Mouse (Mus musculus) duodenum, adult 2 months (tissue): ENCODE measurements around the gene Lrmp. TPM values are rescaled to one million over a fixed set of nuclear protein-coding genes. Genes with fewer than 3 reads are reported as not detected.

Source experiments
- polyA plus RNA-seq: library from polyadenylated mRNA; depleted of rRNA; stranded (reverse); fragments of >200 nt; gene quantifications from 2 replicates; pipeline ENCODE4 v1.2.3, GENCODE M21; 2012; ENCODE audit warnings: low replicate concordance; rRNA removed

Lrmp gene
- 10.9 and 12.6 TPM in 2 replicates for polyA plus RNA-seq

DNA sequence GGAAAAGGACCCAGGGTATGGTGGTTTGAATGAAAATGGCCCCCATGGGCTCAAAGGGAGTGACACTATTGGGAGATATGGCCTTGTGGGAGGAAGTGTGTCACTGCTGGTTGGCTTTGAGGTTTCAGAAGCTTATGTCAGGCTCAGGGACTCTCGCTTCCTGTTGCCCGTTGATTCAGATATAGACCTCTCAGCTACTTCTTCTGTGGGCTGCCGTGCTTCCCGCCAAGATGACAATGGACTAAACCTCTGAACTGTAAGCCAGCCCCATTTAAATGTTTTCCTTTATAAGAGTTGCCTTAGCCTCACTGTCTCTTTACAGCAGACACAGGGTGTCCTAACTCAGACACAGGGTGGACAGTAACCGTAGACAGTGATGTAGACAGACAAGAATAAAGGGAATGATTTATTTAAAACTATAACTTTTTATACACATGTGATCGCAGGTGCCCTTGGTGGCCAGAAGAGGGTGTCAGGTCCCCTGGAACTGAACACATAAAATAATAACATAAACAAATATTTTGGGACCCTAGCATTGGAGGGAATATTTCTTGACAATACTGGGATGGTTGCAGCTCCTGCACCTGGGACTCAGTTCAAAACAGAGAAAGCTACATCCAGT lies at the start of gene Lrmp:
Gene Lrmp (plus strand): TSS at position 178 of the 622 bp plus-strand sequence.

DNA sequence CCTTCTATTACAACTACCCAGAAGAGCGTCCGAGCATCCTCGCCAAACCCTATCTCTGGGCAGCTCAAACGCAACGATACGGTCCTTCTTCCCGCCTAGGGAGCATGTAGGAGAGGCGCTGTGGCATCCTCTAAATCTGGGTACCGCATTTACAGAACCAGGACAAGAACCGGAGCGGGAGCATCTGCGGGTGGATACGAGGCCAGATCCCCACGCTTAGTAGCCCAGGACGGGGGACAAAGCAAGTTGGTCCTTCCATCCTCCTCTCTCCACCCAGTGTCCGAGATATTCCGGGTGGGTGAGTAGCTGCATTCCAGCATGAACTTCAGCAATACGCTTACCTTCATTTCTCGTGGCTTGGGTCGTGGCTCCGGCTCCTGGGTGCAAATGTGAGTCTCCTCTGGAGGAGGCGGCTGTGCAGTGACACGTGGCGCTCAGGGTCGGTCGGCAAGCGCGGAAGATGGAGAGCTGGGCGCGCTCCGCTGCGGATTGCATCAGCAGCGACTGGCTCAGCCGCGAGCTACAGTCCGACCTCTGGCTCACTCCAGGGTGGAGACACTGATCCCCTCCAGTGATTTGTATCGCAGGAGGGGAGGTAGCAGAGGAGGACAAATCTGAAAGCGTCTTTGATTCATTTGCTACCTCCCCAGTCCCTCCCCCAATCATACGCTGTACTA lies 39.8 kb upstream of the Lrmp start, which contains the start of gene Bcat1:
Gene Bcat1 (minus strand): TSS at position 637 of the 677 bp plus-strand sequence.

GRCm38 (mm10) chr6:145210816-145211338 lies 95.4 kb downstream of the Lrmp start, which contains the start of the genes Casc1 and Etfrf1:
Casc1 (minus strand) TSS chr6:145211005.
Etfrf1 (plus strand) TSS chr6:145211134.

Other genes starting within 250 kb of the Lrmp start
- 0.23 and 0.28 TPM in 2 replicates for gene Bcat1, start 39.5 kb upstream of the Lrmp start, polyA plus RNA-seq
- gene Casc1, start 95.4 kb downstream of the Lrmp start, polyA plus RNA-seq, result 0.08 and 0.12 TPM in 2 replicates
- gene Etfrf1, start 95.5 kb downstream of the Lrmp start, polyA plus RNA-seq, result 1.2 and 3.0 TPM in 2 replicates
- 7.5 and 15.4 TPM in 2 replicates for gene Kras, start 134.6 kb downstream of the Lrmp start, polyA plus RNA-seq